Mouse (Mus musculus) left cerebral cortex, postnatal 14 days (tissue): Measurements from ENCODE around the gene Gm29609. TPM values are rescaled to one million over a fixed set of nuclear protein-coding genes. Genes with fewer than 3 reads are reported as not detected.

ENCODE experiments used
- DNase-seq, 2 experiments: peaks; one replicate each; pipeline ENCODE4 v3.0.0; 2021 to 2022; ENCODE audit warnings: low spot score in 2 of 2, mixed read lengths in 1 of 2
- intact Hi-C: fragments of 180-260 bp; cut with DNase I; formaldehyde crosslinking; loops from one replicate; pipeline ENCODE4 v1.15.1; 2025
- total RNA-seq, 2 experiments: library from RNA; stranded (reverse); gene quantifications; 2 replicates each; pipeline ENCODE4 v1.2.3; 2021

Gm29609 gene
- total RNA-seq, 2 experiments from 2014 or later = 3.3 TPM

DNA sequence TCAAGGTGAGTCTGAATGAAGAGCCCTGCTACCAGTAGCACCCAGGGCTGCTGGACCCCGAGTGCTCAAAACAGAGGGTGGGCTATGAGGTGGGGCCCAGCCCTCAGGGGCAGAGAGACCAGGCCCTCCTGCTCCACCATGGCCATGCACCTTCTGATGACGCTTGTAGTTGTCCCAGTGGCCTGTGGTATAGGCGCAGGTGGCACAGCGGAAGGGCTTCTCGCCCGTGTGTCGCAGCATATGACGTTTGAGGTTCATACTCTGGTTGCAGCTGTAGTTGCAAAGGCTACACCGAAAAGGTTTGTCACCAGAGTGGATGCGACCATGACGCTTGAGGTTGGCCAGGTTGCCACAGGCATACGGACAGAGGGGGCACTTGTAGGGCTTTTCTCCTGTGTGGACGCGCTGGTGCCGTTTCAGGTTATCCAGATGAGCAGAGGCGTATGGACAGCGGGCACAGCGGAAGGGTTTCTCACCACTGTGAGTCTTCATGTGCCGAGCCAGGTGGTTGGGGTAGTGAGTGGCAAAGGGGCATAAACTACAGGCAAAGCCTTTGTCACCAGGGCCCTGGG, 19.7 kb upstream of the Gm29609 start:
- intact Hi-C loops = loop anchor here (10.0 kb wide), 1 partner anchor 245 kb away; no protein-coding TSS in a partner anchor
- no peak for DNase-seq

DNA sequence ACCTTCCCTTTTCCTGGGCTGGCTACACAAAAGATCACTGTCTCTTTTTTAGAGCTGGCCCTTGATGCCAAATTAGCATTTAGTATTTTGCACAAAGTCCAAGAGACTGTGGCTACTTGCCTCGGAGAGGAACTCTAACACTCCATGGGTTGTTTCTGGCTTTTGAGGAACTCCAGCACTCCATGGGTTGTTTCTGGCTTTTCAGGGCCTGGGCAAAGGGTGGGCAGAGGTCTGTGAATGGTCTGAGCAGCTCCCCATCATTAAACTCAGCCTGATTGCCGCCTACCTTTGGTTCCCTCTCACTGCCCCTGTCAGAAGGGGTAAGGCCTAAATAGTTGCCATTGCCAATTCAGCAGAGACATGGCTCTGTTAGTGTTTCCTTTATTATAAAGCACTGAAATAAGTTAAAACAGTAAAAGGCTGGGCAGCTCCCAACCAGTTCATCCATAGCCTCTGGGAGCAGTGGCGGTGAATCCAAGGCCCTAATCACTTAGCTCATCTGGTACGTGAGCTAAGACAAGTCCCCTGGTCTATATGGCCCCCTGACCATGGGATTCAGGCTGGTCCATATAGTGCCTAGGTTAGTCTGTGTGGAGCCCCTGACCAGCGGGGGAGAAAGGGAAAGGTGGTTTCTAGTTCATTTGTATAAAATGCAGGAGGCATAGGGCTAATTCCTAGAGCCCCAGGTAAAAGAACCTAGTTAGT, 19.1 kb upstream of the Gm29609 start:
- intact Hi-C loops = loop anchor here (10.0 kb wide), 1 partner anchor 244 kb away; no protein-coding TSS in a partner anchor
- DNase-seq = no peak

DNA sequence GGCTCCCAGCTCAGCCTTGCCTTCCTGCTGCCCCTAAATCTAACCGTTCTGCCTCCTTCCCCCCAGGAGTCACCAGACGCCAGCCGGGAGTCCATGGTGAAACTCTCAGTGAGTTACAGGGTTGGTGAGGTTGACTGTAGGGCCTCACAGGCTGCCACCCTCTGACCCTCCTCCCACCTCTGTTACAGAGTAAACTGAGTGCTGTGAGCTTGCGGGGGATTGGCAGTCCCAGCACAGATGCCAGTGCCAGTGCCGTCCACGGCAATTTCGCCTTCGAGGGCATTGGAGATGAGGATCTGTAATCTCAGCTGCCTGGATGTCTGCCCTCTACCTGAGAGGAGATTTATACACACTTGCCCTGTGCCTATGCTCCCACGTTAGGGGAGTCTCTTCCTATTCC, 18.5 kb upstream of the Gm29609 start:
- no peak for DNase-seq
- intact Hi-C loops = loop anchor here (10.0 kb wide), 1 partner anchor 243 kb away; no protein-coding TSS in a partner anchor

DNA sequence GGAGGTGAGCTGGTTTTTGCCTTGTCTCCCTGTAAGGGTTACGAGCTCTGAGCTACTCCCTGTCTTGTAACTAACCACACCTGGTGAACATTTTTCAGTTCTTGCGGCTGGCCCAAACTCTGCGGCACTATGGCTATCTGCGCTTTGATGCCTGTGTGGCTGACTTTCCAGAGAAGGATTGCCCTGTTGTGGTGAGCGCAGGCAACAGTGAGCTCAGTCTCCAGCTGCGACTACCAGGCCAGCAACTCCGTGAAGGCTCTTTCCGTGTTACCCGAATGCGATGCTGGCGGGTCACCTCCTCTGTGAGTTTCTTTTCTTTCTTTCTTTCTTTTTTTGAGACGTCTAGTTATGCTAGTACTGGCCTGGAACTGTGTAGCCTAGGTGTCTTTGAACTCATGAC, 17.4 kb upstream of the Gm29609 start:
- intact Hi-C loops = loop anchor here (10.0 kb wide), 1 partner anchor 242 kb away; no protein-coding TSS in a partner anchor
- no peak for DNase-seq

DNA sequence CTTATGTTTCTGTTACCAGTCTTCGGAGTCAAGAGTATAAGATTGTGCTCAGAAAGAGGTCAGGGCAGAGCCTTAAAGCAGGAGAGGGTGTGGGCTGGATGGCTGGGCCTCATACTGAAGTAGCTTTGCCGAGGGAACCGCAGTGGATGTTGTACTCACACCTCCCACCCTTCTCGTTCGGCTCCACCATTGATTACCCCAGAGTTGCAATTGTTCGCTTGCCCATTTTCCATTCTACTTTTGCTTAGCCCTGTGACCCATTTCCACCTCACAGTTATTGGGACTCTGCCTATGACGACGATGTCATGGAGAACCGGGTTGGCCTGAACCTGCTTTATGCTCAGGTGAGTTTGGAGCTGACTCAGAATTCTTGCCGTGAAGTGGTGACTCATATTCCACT, 16.5 kb upstream of the Gm29609 start:
- intact Hi-C loops = loop anchor here (10.0 kb wide), 1 partner anchor 241 kb away; no protein-coding TSS in a partner anchor
- DNase-seq = no peak

DNA sequence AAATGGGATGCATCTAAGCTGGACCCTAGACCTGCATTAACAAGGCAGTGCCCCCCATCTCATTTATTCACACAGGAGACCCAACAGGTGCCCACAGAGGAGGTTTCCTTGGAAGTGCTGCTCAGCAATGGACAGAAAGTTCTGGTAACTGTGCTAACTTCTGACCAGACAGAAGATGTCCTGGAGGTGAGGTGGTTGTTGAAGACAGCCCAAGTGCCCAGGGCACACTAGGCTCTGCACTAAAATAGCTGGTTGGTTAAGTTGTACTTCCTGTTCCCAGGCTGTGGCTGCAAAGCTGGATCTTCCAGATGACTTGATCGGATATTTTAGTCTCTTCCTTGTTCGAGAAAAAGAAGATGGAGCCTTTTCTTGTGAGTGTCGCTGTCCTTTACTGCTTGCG, 16.0 kb upstream of the Gm29609 start:
- peak in 1 of 2 experiments; percentile 45 for DNase-seq

DNA sequence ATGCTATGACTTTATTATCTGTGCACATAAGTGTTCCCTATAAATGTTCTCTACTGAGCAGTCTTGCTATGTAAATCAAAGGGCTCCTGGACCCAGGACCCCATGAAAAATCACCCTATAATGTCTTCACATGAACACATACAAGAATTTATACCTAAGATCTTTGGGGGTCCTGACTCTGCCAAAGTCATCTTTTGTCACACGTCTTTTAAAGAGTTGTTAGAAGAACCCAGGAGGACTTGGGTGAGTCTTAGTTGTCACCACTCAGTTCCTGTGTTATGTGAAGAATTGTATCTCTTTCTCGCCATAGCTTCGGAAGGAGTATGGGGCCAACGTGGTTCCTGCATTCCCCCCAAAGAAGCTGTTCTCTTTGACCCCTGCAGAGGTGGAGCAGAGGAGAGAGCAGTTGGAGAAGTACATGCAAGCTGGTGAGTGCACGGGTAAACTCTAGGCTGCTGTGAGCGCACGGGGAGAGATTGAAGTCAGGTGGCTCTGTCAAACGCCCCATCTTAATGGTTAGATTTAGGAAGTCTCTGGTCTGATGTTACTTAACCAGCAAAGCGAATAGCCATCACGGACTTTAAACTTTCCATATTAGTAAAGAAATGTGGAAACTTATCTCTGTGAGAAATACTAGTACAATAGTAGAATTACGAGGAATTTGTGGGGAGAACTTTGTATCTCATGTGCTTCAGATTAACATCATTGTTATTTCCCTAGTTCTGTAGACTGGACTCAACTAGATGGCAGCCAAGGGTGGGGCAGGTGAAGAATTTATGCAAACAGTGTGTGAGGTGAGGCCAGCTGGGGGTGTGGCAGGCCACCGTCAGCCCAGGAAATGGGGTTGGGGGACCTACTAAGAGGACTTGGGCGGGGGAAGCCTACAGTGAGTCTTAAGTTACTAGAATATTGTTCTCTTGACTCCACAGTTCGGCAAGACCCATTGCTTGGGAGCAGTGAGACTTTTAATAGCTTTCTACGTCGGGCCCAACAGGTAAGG, 15.1 kb upstream of the Gm29609 start:
- intact Hi-C loops = loop anchor here (10.0 kb wide), 1 partner anchor 240 kb away; no protein-coding TSS in a partner anchor
- DNase-seq = no peak

More for the DNA sequence above, 16.0 kb upstream of the Gm29609 start:
- intact Hi-C loops = loop anchor here (10.0 kb wide), 1 partner anchor 241 kb away; no protein-coding TSS in a partner anchor

DNA sequence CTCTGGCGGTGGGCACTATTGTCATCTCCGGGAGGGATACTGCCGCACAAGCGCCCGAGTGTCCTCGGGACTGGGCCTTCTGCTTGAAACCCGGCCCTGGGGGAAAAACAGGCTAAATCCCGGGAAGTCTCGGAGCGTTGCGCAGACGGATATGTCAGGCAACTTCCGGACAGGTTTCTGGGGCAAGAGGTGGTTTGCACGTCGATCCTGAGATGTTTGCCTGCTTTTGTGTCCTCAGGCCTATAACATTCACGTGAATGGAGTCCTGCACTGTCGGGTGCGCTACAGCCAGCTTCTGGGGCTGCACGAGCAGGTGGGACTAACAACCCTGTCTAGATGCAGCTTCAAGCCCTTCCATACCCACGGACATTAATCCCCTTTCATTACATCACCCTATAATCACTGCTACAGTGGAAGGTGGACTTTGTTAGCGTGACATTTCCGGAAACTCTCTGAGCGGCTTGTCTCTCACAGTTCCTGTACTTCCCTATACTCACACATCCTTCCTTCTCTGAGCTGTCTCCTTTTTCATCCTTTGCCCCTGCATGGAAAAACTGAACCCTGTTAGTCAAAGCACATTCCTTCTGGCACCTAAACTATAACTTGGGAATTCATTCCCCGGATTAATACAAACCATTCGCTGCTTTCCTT, 14.0 kb upstream of the Gm29609 start:
- intact Hi-C loops = loop anchor here (10.0 kb wide), 1 partner anchor 239 kb away; no protein-coding TSS in a partner anchor
- DNase-seq = no peak

DNA sequence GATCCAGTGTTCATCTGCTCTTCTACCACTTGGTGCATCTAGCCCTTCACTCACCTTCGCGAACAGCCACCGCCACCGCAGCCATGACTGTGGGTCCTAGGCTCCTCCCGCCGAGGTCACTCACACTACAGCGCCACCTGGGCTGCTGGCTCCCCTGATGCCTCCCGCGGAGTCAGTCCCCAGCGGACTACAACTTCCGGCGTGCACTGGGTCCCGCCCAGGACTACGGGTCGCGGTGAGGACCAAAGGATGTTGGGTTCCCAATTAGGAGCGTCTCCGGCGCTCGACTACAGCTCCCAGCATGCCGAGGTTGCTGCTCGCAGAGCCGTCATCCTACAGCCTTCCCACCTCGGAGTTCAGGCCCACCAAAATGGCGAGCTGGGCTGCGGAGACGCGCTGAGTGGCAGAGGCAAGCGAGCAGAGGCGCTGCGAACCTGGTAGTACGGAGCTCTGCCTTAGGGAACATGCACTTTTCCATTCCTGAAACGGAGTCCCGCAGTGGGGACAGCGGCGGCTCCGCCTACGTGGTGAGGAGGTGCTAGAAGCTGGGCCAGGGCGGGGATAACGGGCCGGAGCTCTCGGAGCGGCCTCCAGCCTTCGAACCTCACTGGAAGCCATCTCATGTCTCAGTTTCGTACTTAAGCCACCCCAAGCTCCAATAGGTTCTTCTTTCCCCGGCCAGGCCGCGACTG, 13.4 kb upstream of the Gm29609 start, which contains the start of the genes Snx17 and Eif2b4:
Gene Snx17, plus strand, starts transcription at position 289 of the 692 bp plus-strand sequence.
Gene Eif2b4, minus strand, starts transcription at position 492 of the 692 bp plus-strand sequence.
- intact Hi-C loops = loop anchor here (10.0 kb wide), 1 partner anchor 238 kb away; no protein-coding TSS in a partner anchor
- peak; percentile 99 to 100 for DNase-seq

DNA sequence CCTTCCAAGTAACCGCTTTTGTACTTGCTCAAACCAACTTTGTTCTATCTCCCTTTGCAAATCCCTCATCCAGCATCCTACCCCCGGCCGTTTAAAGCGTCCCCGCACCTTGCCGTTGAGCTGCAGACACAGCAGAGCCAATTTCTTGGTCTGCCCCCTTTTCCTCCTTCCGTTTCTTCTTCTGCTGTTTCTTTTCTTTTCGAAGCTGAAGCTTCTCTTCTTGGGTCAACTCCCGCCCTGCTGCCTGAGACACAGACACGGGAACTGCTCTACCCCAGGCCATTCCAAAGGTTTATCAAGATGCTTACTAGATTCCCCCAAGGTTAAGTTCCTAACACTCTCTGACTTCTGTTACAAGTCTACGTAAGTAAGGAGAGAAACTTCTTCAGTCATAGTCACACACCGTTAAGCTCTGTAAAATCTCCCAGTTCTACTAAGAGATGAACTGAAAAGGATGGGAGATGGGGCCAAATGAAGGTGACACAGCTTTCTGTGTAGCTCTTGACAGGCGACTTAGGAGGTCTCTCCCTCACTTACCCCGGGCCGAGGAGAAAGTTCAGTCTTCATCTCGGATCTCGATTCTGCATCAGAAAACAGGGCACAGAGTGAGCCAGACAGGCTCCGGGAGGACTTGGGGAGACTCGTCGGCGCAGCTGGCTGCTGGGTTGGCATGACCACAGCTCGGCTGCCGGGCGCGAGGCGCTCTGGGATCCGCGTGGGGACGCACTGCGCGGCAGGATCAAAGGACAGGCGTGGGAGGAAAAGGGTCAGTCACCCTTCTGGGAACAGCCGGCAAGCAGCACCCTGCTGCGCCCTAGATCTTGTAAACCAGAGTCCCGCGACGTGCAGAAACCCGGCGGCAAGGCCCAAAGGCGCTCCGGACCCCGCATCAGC, 12.6 kb upstream of the Gm29609 start:
- DNase-seq = peak in 1 of 2 experiments; percentile 77
- intact Hi-C loops = loop anchor here (10.0 kb wide), 1 partner anchor 237 kb away; no protein-coding TSS in a partner anchor

DNA sequence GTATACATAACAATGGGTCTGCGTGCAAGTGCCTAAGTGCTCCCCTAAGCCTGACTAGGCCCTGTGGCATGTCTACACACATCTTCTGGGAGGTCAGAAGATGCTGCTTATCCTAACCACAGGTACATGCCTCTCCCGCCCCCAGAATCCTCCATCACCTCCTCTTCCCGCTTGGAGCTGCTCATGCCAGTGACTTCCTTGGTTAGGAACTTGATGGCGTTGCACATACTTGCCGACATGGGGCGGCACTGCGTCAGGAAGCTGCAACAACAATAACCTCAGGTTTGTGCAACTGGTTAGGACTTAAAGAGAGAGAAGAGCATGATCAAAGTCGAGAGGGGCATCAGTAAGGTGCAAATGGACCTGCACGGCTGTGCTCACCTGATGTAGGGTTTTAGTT, 10.5 kb upstream of the Gm29609 start:
- no peak for DNase-seq
- intact Hi-C loops = loop anchor here (10.0 kb wide), 1 partner anchor 235 kb away; no protein-coding TSS in a partner anchor

DNA sequence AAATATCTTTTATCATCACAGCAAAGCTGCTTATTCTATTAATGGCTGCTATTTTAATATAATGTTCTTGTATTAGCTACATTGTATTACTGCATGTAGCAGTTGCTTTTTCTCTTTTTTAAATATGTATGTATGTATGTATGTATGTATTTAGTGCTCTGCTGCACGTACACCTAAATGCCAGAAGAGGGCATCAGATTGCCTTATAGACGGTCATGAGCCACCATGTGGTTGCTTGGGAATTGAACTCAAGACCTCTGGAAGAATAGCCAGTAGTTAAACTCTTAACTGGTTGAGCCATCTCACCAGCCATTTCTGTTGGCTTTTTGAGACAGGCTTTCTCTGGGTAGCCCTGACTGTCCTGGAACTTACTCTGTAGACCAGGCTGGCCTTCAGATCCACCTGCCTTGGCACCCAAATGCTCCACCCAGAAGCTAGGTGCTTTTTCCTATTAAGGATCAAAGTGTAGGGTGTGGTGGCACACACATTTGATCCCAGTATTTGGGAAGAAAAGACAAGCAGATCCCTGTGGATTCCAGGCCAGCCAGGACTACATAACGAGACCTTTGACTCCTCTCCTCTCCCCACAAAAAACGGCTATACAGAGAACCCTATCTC, 8.6 kb upstream of the Gm29609 start:
- no peak for DNase-seq
- intact Hi-C loops = no loop called here

DNA sequence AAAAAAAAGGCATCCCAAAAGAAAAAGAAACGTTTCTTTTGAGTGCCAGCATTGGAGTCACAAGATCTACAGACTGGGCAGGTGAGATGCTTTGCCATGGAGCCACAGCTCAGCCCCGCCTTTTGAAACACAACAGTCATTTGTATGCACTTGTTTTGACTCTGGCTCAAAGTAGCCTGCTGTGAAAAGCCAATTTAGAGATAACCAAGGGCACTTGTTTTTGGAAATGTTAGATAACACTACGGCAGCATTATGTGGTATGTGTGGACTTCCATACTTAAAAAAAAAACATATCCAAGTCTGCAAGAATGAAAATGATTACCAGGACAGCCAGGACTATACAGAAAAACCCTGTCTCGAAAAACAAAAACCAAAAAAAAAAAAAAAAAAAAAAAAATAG, 4.0 kb upstream of the Gm29609 start:
- intact Hi-C loops = no loop called here
- no peak for DNase-seq

DNA sequence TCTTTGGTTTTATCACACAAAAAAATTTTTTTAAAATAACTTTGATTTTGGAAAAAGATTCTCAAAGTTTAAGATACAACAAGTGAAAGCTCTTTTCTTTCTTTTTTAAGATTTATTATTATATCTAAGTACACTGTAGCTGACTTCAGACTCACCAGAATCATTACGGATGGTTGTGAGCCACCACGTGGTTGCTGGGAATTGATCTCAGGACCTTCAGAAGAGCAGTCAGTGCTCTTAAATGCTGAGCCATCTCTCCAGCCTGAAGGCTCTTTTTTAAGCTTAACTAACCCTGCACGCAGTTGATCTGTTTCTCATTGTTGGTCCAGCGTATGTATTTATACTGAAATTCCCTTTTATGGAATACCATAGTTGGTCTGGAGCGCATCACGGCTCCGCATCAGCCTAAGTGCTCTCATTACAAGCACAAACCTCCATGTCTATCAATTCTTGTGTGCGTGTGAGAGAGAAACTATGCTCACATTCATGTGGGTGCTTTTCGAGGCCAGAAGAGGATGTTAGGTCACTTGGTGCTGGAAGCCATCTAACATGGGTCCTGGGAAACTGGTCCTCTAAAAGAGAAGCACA, 1.6 kb upstream of the Gm29609 start:
- intact Hi-C loops = no loop called here
- DNase-seq = no peak

DNA sequence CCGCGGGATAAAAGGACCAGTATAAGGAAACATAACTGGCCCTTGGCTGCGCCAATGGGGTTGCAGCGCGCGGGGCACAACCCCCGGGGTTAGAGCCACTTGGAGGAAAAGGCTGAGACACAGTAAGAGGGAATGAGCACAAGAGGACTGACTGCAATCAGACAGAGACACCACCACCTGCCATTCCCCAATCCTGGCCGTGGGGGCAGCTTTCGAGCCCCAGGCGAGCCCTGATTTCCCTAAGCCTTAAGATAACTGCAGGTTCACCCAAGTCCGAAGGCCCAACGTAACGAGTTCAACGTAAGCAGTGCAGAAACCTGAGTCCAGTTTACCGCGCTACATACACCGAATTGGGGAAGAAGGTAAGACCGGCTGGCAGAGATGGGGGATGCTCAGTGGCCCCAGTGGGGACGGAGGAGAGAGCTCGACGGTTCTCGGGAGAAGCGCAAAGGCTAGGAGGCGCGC, 378 bp downstream of the Gm29609 start:
- intact Hi-C loops = no loop called here
- peak; percentile 44 to 53 for DNase-seq

DNA sequence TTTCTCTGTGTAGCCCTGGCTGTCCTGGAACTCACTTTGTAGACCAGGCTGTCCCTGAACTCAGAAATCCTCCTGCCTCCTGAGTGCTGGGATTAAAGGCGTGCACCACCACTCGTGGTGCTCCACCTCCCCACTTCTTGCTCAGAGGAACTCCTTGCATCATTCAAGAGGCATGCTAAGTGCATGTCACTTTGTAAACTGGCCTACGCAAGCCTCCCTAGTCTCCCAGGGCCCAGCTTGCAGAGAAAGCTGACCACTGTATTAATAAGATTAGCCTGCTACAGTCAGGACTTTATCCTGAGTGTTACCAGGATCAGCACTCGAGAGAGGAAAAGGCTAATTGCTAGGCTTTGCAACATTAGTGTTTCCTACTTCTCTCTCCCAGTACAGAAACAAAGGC, 11.1 kb downstream of the Gm29609 start:
- intact Hi-C loops = no loop called here
- DNase-seq = no peak
